Mouse (Mus musculus) inflammation-experienced regulatory T-cells, adult 6 months (primary cell): ENCODE results near the gene Uggt2. TPM values are rescaled to one million over a fixed set of nuclear protein-coding genes. Genes with fewer than 3 reads are reported as not detected.

Experiments used
- ATAC-seq: one replicate; pipeline ENCODE4 v1.8.0; 2017
- polyA plus RNA-seq, 3 experiments: library from polyadenylated mRNA; unstranded; fragments of 100-300 nt; shearing (Covaris generic); gene quantifications; one replicate each; pipeline ENCODE4 v1.2.1; 2017

Gene Uggt2
- polyA plus RNA-seq, 3 experiments from 2014 or later, result 0.59 to 3.8 (median 3.0) TPM

- ATAC-seq, result no peak
These were observed 118.9 kb downstream of the Uggt2 start for GRCm38 (mm10) chr14:118980358-118980757.

- no peak for ATAC-seq
These were observed 119.5 kb downstream of the Uggt2 start for GRCm38 (mm10) chr14:118979571-118980325.

GRCm38 (mm10) chr14:118977136-118977816 lies 122.0 kb downstream of the Uggt2 start:
- ATAC-seq, result no peak

GRCm38 (mm10) chr14:118972268-118972667 lies 127.0 kb downstream of the Uggt2 start:
- ATAC-seq, result no peak

- ATAC-seq, result no peak
These were observed 131.6 kb downstream of the Uggt2 start for GRCm38 (mm10) chr14:118967646-118968045.

GRCm38 (mm10) chr14:118965356-118966000 lies 133.8 kb downstream of the Uggt2 start:
- ATAC-seq, result peak; percentile 85

GRCm38 (mm10) chr14:118958010-118958409 lies 141.2 kb downstream of the Uggt2 start:
- no peak for ATAC-seq

- no peak for ATAC-seq
These were observed 147.2 kb downstream of the Uggt2 start for GRCm38 (mm10) chr14:118951912-118952583.

GRCm38 (mm10) chr14:118948841-118949240 lies 150.4 kb downstream of the Uggt2 start:
- no peak for ATAC-seq

GRCm38 (mm10) chr14:118944702-118945101 lies 154.5 kb downstream of the Uggt2 start:
- ATAC-seq, result no peak

GRCm38 (mm10) chr14:118942076-118942475 lies 157.2 kb downstream of the Uggt2 start:
- no peak for ATAC-seq

- no peak for ATAC-seq
These were observed 158.3 kb downstream of the Uggt2 start for GRCm38 (mm10) chr14:118940796-118941495.

- ATAC-seq, result no peak
These were observed 160.7 kb downstream of the Uggt2 start for GRCm38 (mm10) chr14:118938551-118938950.

- peak; percentile 93 for ATAC-seq
These were observed 161.4 kb downstream of the Uggt2 start, which contains the start of gene Dnajc3 for GRCm38 (mm10) chr14:118937533-118938492. Dnajc3 (plus strand) TSS chr14:118937976.

GRCm38 (mm10) chr14:118936952-118937351 lies 162.3 kb downstream of the Uggt2 start:
- ATAC-seq, result no peak

GRCm38 (mm10) chr14:118936236-118936635 lies 163.0 kb downstream of the Uggt2 start:
- no peak for ATAC-seq

Other genes with a start within 250 kb of the Uggt2 start
- gene Dzip1, start 174.0 kb downstream of the Uggt2 start, polyA plus RNA-seq, result 10 to 100 TPM in 2 of 3 experiments, 1 to 10 TPM in 1; 5.0 to 17.5 (median 11.8) TPM
- 10 to 100 TPM; 39.4 to 48.4 (median 39.7) TPM for gene Dnajc3, start 161.5 kb downstream of the Uggt2 start, polyA plus RNA-seq
- gene Hs6st3, start 38.9 kb upstream of the Uggt2 start, polyA plus RNA-seq, result not detected